In the genomic region with DNA sequence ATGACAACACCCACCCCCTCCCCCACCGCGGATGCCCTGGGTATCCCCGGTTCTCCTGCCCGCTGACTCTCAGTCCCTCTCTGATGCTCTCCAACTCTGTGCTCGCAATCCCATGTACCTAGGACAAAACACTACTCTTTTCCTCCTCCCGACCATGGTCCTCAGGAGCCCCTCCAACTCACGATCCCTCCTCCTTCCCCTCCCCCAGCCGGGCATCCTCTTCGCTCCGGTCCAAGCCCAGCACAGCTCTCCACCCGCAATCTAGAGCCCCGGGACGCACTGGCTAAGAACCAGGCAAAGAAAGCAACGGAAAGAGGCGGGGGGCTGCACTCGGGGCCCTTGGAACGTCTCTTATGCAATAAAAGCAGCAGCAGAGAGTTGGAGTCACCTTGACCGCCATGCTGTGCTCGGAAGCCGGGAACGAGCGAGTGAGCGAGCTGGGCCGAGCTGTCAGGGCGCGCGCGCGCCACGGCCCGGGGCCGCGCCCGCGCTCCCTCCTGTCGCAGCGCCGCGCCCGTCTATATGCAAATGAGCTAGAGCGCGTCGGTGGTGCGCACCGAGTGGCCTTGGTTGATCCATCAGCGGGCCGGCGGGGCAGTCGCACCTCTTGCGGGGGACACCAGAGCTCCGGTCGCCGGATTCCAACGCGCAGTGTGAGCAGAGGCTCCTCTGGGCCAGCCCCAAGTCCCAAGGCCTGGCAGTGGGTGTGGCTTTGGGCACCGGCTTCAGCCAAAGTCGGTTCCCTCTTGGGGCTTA, we compare ENCODE assay signal across 8 mouse cellular contexts. TPM values are rescaled to one million over a fixed set of nuclear protein-coding genes. Genes with fewer than 3 reads are reported as not detected.
A peak's percentile ranks its signal among the peaks of the same experiment; 100 is the strongest.
DNase-seq lines count a peak whose midpoint lies in the region.

A gene (minus strand): TSS at position 625 of the 756 bp plus-strand sequence.

- H3K27me3 ChIP-seq in megakaryocyte, embryonic 14.5 days (replicated peaks) = no peaks in the 10 kb centered on the region

- H3K36me3 ChIP-seq in megakaryocyte, embryonic 14.5 days (replicated peaks; ENCODE audit: low read length) = peaks cover 14% of the 10 kb centered on the region

- peak within 1 kb of the TSS; percentile 99 for H3K4me3 ChIP-seq in megakaryocyte, embryonic 14.5 days (replicated peaks)

- peaks cover 21% of the 10 kb centered on the region for H3K4me1 ChIP-seq in megakaryocyte, embryonic 14.5 days

- H3K9me3 ChIP-seq in megakaryocyte, embryonic 14.5 days = no peaks in the 10 kb centered on the region

- peak; percentile 92 to 96 for DNase-seq in adrenal gland, adult (ENCODE audit: inconsistent age in 2 of 2, low spot score in 1 of 2)
- DNase-seq in embryo, embryonic 10 days (ENCODE audit: low spot score) = peak; percentile 92
- peak; percentile 78 for DNase-seq in gastrocnemius, postnatal 10 days
- peak; percentile 91 for DNase-seq in induced T-regulatory cell, adult 2 months (ENCODE audit: low read depth)
- DNase-seq in left cerebral cortex, adult 8-10 months (ENCODE audit: low spot score in 2 of 2) = peak; percentile 66 to 67
- peak; percentile 65 to 81 for DNase-seq in right cerebral cortex, adult 2 months (ENCODE audit: low spot score in 2 of 2)
- DNase-seq in urinary bladder, postnatal 14 days (ENCODE audit: low spot score) = peak; percentile 73

RNA-seq across cellular contexts. Expression of the gene that starts here (rescaled TPM):
- 100 to 1,000 TPM; 269 to 340 TPM for total RNA-seq in gastrocnemius, postnatal 10 days (2021)
- total RNA-seq in left cerebral cortex, adult 8-10 months (2022) = 100 to 1,000 TPM; 155 to 175 (median 167) TPM
- 4.7 and 7.9 TPM in 2 replicates for polyA plus RNA-seq in megakaryocyte, embryonic 14.5 days (2012; ENCODE audit: insufficient read depth, low replicate concordance)

Comparison
In these comparisons a context has a peak if more than half of its experiments do, and no peak if none do; other contexts are left out.
1. Peak in every context shown above with its lines: DNase-seq and H3K4me3 ChIP-seq.